Mouse (Mus musculus) CH12.LX (cell line): ENCODE measurements around the gene Selenof.

Source experiments
- BHLHE40 ChIP-seq: IDR thresholded peaks from 2 replicates; pipeline ENCODE4 v1.6.1; 2011; ENCODE audit warnings: mild to moderate bottlenecking, low read depth, low read length, improper control_type of control experiment
- CTCF ChIP-seq, 2 experiments: IDR thresholded peaks in 1 of 2; conservative IDR thresholded peaks in 1 of 2; 2 replicates each; pipeline ENCODE4 v1.5.1; 2011 to 2012; ENCODE audit warnings: low read depth in 2 of 2, low read length in 2 of 2, improper control_type of control experiment in 1 of 2, inconsistent platforms in 1 of 2, mild to moderate bottlenecking in 1 of 2, moderate library complexity in 1 of 2
- ELF1 ChIP-seq: IDR thresholded peaks from 2 replicates; pipeline ENCODE4 v1.6.1; 2014; ENCODE audit warnings: low read depth, mild to moderate bottlenecking, inconsistent platforms, low read length, improper control_type of control experiment
- EP300 ChIP-seq: IDR thresholded peaks from 2 replicates; pipeline ENCODE4 v1.6.1; 2011; ENCODE audit warnings: low read length, improper control_type of control experiment
- HCFC1 ChIP-seq: IDR thresholded peaks from 2 replicates; pipeline ENCODE4 v1.6.1; 2012; ENCODE audit warnings: low read depth, mild to moderate bottlenecking, inconsistent platforms, low read length, improper control_type of control experiment
- MAX ChIP-seq: IDR thresholded peaks from 2 replicates; pipeline ENCODE4 v1.6.1; 2011; ENCODE audit warnings: low read length, improper control_type of control experiment
- MXI1 ChIP-seq: IDR thresholded peaks from 2 replicates; pipeline ENCODE4 v1.6.1; 2011; ENCODE audit warnings: mild to moderate bottlenecking, low read depth, low read length, improper control_type of control experiment
- MYC ChIP-seq: IDR thresholded peaks from 2 replicates; pipeline ENCODE4 v1.6.1; 2011; ENCODE audit warnings: low read depth, mild to moderate bottlenecking, improper control_type of control experiment, low read length
- POLR2A ChIP-seq: IDR thresholded peaks from 2 replicates; pipeline ENCODE4 v1.6.1; 2011; ENCODE audit warnings: low read depth, mild to moderate bottlenecking, improper control_type of control experiment, low read length
- POLR2AphosphoS2 ChIP-seq: IDR thresholded peaks from 2 replicates; pipeline ENCODE4 v1.6.1; 2011; ENCODE audit warnings: low read depth, low read length, improper control_type of control experiment
- SMC3 ChIP-seq: IDR thresholded peaks from 2 replicates; pipeline ENCODE4 v1.6.1; 2011; ENCODE audit warnings: low read depth, low read length, improper control_type of control experiment
- USF2 ChIP-seq: conservative IDR thresholded peaks from 2 replicates; pipeline ENCODE4 v1.6.1; 2011; ENCODE audit warnings: low read depth, low read length, improper control_type of control experiment
- ZC3H11A ChIP-seq: IDR thresholded peaks from 2 replicates; pipeline ENCODE4 v1.6.1; 2012; ENCODE audit warnings: low read depth, mild to moderate bottlenecking, inconsistent platforms, low read length, improper control_type of control experiment
- ZNF384 ChIP-seq: IDR thresholded peaks from 2 replicates; pipeline ENCODE4 v1.6.1; 2012; ENCODE audit warnings: low read depth, low read length, improper control_type of control experiment, inconsistent platforms

- TF ChIP-seq CTCF (conservative IDR thresholded peaks at IDR 0.05 in 1 of 2, IDR thresholded peaks at IDR 0.05 in 1 of 2; ENCODE audit: low read depth in 2 of 2, low read length in 2 of 2) (no peak), MYC (no peak), BHLHE40 (no peak), POLR2A (no peak), MXI1 (no peak), MAX (no peak), ZNF384 (no peak), HCFC1 (no peak), USF2 (no peak), ZC3H11A (no peak), SMC3 (no peak), EP300 (no peak), ELF1 (no peak), POLR2AphosphoS2 (no peak)
Measured at GRCm38 (mm10) chr3:144539051-144539450, 31.1 kb upstream of the Selenof start.
